Mouse (Mus musculus) myocyte (in vitro differentiated cells): ENCODE results near the gene Mrpl16.

ENCODE experiments used
- POLR2A ChIP-seq: IDR thresholded peaks from one replicate; pipeline ENCODE4 v1.6.1; 2011; ENCODE audit warnings: low read depth, mild to moderate bottlenecking, control low read depth, moderate library complexity; ENCODE audit not compliant: insufficient read length
- TCF12 ChIP-seq: IDR thresholded peaks from one replicate; pipeline ENCODE4 v1.6.1; 2011; ENCODE audit warnings: mild to moderate bottlenecking, control low read depth; ENCODE audit not compliant: poor library complexity, insufficient read depth, severe bottlenecking

DNA sequence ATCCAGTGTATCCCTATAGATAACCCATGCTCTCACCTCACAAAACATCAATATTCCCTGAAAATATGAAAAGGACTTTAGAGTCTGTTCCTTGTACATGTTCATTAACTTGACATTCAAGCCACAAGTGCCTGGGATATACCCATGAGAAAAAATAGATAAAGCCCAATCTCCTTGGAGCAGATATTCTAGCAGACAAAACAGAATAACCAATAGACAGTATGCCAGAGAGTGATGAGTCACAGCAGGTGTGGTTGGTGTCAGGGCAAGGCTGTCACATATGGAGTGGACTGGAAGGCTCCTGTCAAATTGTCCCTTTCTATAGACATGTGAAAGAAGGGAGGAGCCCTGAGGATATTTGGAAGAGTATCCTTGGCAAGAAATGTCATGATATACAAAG, 24.5 kb upstream of the Mrpl16 start:
- no peak for TF ChIP-seq TCF12
- TF ChIP-seq POLR2A: no peak
